Mouse (Mus musculus) ES-E14 (cell line): ENCODE measurements at regions not wholly inside any gene's neighbourhood (a gene's known extent, or its start where the extent isn't known, plus 50 kb on each side); places are given as distances from the start of the nearest gene placed in this dataset.

Source experiments
- DNase-seq: peaks from one replicate; pipeline ENCODE4 v3.0.0-alpha.2; 2013; ENCODE audit warnings: low read depth, low spot score
- H3K27ac ChIP-seq: 2 replicates; pipeline ENCODE4 v1.5.1; 2012; ENCODE audit warnings: low read depth, mild to moderate bottlenecking, low read length, moderate library complexity, mixed read lengths; ENCODE audit not compliant: poor library complexity, insufficient read depth, severe bottlenecking
- H3K36me3 ChIP-seq: 2 replicates; pipeline ENCODE4 v1.6.1; 2012; ENCODE audit warnings: mild to moderate bottlenecking, low read length, moderate library complexity, mixed read lengths; ENCODE audit not compliant: control insufficient read depth, poor library complexity, insufficient read depth, severe bottlenecking
- H3K4me1 ChIP-seq, 2 experiments: fragments of 150-350 bp in 1 of 2; sonication (generic) in 1 of 2; 2 replicates each; pipeline ENCODE4 v1.6.1; 2012; ENCODE audit warnings: low read length in 2 of 2, mild to moderate bottlenecking in 1 of 2, mixed read lengths in 1 of 2; ENCODE audit not compliant: control insufficient read depth in 2 of 2, insufficient read depth in 2 of 2, poor library complexity in 1 of 2
- H3K4me3 ChIP-seq, 2 experiments: fragments of 150-350 bp in 1 of 2; sonication (generic) in 1 of 2; 2 replicates each; pipeline ENCODE4 v1.5.1; 2012; ENCODE audit warnings: low read length in 2 of 2, low read depth in 1 of 2, mild to moderate bottlenecking in 1 of 2, mixed read lengths in 1 of 2; ENCODE audit not compliant: insufficient read depth in 1 of 2, poor library complexity in 1 of 2, severe bottlenecking in 1 of 2
- H3K9ac ChIP-seq: 2 replicates; pipeline ENCODE4 v1.6.1; 2012; ENCODE audit warnings: low read depth, mild to moderate bottlenecking, low read length, mixed read lengths; ENCODE audit not compliant: poor library complexity, insufficient read depth, severe bottlenecking
- H3K9me3 ChIP-seq: fragments of 150-350 bp; sonication (generic); 2 replicates; pipeline ENCODE4 v1.6.1; 2012; ENCODE audit warnings: low read depth, mild to moderate bottlenecking, low read length; ENCODE audit not compliant: control insufficient read depth, insufficient read depth
- CHD2 ChIP-seq: IDR thresholded peaks from 2 replicates; pipeline ENCODE4 v1.6.1; 2014; ENCODE audit warnings: mild to moderate bottlenecking, low read depth, low read length, inconsistent platforms
- HCFC1 ChIP-seq: IDR thresholded peaks from 2 replicates; pipeline ENCODE4 v1.6.1; 2012; ENCODE audit warnings: low read length, inconsistent platforms, borderline replicate concordance; ENCODE audit not compliant: insufficient read depth
- MAFK ChIP-seq: IDR thresholded peaks from 2 replicates; pipeline ENCODE4 v1.6.1; 2014; ENCODE audit warnings: mild to moderate bottlenecking, low read depth, low read length, inconsistent platforms; ENCODE audit not compliant: insufficient read depth
- ZC3H11A ChIP-seq: IDR thresholded peaks from 2 replicates; pipeline ENCODE4 v1.6.1; 2012; ENCODE audit warnings: low read depth, mild to moderate bottlenecking, inconsistent platforms, low read length, borderline replicate concordance
- ZNF384 ChIP-seq: IDR thresholded peaks from 2 replicates; pipeline ENCODE4 v1.6.1; 2012; ENCODE audit warnings: low read depth, low read length, inconsistent platforms
- in situ Hi-C, 2 experiments: fragments of 600-800 bp; cut with MboI; formaldehyde crosslinking; loops; one replicate each; pipeline ENCODE4 v1.15.1; 2025; ENCODE audit warnings: low sequenced_read_pairs in 2 of 2, inconsistent platforms in 1 of 2; ENCODE audit not compliant: unreplicated experiment in 2 of 2

GRCm38 (mm10) chr5:44341457-44342014 lies 115.1 kb upstream of the Tapt1 start:
- Histone ChIP-seq H3K27ac (no peak overlapping the region), H3K4me1 (no peaks in the 10 kb centered on the region), H3K9me3 (no peaks in the 10 kb centered on the region), H3K4me3 (no peak overlapping the region), H3K9ac (no peak overlapping the region), H3K36me3 (no peaks in the 10 kb centered on the region)
- TF ChIP-seq MAFK (no peak), ZC3H11A (no peak), ZNF384 (no peak), HCFC1 (no peak), CHD2 (no peak)
- no peak for DNase-seq
- in situ Hi-C loops: no loop called here

GRCm38 (mm10) chr5:44338662-44339061 lies 112.2 kb upstream of the Tapt1 start:
- Histone ChIP-seq H3K4me1 (no peaks in the 10 kb centered on the region), H3K36me3 (no peaks in the 10 kb centered on the region), H3K27ac (no peak overlapping the region), H3K9me3 (no peaks in the 10 kb centered on the region), H3K9ac (no peak overlapping the region), H3K4me3 (no peak overlapping the region)
- no peak for DNase-seq
- TF ChIP-seq ZNF384: no peak
- no peak for TF ChIP-seq CHD2
- TF ChIP-seq ZC3H11A: no peak
- no peak for TF ChIP-seq MAFK
- TF ChIP-seq HCFC1: no peak
- in situ Hi-C loops: no loop called here

DNA sequence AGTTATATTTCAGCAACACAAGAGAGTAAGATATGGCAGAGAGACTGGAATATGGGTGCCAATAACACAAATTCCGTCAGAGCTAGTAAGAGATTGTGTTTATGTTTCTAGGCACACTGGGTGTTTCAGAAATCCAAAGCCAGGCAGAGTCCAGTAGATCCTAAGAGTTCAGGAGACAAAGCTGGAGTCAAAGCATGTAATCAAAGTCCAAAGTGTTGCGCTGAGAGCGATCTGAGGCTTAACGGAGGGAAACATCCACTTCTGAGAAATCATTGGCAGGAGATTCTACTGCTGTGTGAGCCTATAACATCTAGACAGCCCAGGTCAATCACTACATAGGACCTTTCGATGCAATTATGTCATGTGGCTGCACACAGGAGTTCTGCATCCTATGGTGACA lies 109.3 kb upstream of the Tapt1 start:
- Histone ChIP-seq H3K4me1 (no peaks in the 10 kb centered on the region), H3K9me3 (no peaks in the 10 kb centered on the region), H3K27ac (no peak overlapping the region), H3K4me3 (no peak overlapping the region), H3K9ac (no peak overlapping the region), H3K36me3 (no peaks in the 10 kb centered on the region)
- in situ Hi-C loops: no loop called here
- TF ChIP-seq HCFC1: no peak
- TF ChIP-seq ZC3H11A: no peak
- no peak for TF ChIP-seq CHD2
- no peak for TF ChIP-seq MAFK
- TF ChIP-seq ZNF384: no peak
- DNase-seq: no peak

- DNase-seq: no peak
- in situ Hi-C loops: loop anchor here in 1 of 2 experiments (25.0 kb wide), 1 partner anchor 343 kb away; no protein-coding TSS in a partner anchor
- no peak overlapping the region for H3K9ac ChIP-seq
- H3K4me1 ChIP-seq: no peaks in the 10 kb centered on the region
- no peaks in the 10 kb centered on the region for H3K36me3 ChIP-seq
- no peak overlapping the region for H3K4me3 ChIP-seq
- H3K9me3 ChIP-seq: no peaks in the 10 kb centered on the region
- TF ChIP-seq HCFC1 (no peak), MAFK (peak; percentile 77), ZC3H11A (no peak)
- H3K27ac ChIP-seq: no peak overlapping the region
Observed at GRCm38 (mm10) chr5:44319626-44320025, 93.2 kb upstream of the Tapt1 start.

DNA sequence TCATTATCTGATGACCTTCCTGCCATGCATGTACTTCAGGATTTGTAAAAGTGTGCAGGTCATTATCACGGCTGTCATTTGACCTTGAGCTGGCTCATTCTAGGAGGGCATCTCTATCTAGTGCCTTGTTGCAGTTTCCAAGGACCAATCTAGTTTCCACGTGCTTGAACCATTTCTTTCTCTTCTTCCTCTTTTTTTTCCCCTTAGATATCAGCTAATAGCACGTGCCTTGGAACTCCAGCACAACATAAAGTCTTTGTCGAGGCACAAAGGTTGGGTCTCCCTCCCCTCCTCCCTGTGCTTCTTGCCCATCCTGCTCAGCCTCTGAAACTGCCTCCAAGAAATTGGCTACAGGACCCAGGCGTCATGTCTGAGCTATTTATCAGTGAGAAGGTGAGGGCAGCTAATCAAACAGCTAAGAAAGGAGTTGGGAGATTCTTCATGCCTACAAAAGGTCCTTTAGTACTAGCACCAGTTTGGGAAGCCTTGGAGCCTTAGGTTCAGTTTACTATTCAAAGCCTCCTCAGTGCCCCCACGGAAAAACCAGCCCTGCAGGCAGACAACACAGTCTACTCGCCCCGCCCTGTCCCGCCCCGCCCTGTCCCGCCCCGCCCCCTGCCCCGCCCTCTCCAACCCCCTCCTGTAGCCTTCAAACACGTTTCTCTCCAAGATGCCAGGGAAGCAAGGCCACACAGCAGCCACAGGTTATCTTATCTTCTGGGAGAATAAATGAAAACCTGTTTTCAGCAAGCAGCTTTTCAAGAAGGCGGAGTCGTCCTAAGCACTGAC lies 80.5 kb upstream of the Tapt1 start:
- Histone ChIP-seq H3K36me3 (no peaks in the 10 kb centered on the region), H3K4me1 (peaks cover 0 to 2% of the 10 kb centered on the region in 2 experiments; a peak in 1 of 4 replicates), H3K9ac (no peak overlapping the region), H3K9me3 (no peaks in the 10 kb centered on the region), H3K27ac (no peak overlapping the region), H3K4me3 (peak overlapping the region; percentile 16 to 36; a peak in 1 of 4 replicates)
- TF ChIP-seq ZNF384: no peak
- no peak for TF ChIP-seq ZC3H11A
- no peak for TF ChIP-seq HCFC1
- TF ChIP-seq CHD2: no peak
- TF ChIP-seq MAFK: no peak
- in situ Hi-C loops: loop anchor here in 1 of 2 experiments (25.0 kb wide), 1 partner anchor 355 kb away; no protein-coding TSS in a partner anchor
- DNase-seq: no peak
